Mouse (Mus musculus): Measurements from ENCODE around the gene Pear1. TPM values are rescaled to one million over a fixed set of nuclear protein-coding genes. Genes with fewer than 3 reads are reported as not detected.

Gene Pear1
- polyA plus RNA-seq, 1 experiment from 2014 or later, result 6.9 TPM

DNA sequence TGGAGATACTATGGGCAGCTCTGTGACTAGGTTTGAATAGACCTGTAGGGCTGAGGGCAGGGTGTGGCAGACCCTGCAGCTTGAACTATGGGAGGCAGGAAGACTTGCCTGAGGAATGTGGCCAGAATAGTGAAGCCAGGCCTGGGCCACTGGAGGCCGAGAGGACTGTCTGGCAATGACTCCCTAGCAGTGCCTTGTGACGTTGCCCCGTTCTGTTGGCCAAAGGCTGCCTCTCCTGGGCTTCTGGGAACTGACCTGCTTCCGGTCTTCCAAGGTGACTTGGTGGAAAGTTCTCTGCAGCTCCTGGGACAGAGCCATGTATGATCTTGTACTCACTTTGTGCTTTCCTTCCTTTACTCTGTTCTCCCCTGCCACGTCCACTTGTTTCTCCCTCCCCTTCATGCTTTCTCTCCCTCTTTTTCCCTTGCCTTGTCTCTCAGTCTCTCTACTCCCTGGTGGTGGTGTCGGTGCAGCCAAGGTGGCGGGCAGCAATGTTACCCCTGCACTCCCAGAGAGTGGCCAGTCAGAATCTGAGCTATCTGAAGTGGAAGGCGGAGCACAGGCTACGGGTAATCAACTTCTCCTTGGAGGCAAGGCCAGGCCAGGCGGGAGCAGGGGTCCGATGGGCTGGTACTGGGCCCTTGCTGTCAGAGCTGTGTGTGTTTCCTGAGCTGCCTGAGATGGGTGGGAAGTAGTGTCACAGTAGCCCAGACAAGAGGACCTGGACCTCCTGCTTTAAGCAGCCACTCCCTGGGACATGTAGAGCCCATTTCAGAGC is 89.9 kb downstream of the Pear1 start:
- no peak for ATAC-seq
- Histone ChIP-seq H3K9ac (replicated peaks; ENCODE audit: low read depth, low read length) (no peak overlapping the region), H3K27ac (ENCODE audit: low read length) (no peak overlapping the region), H3K4me2 (ENCODE audit: low read length) (no peak overlapping the region), H3K9me3 (ENCODE audit: control insufficient read depth, low read length) (no peaks in the 10 kb centered on the region), H3K4me3 (replicated peaks; ENCODE audit: low read length) (no peak overlapping the region), H3K4me1 (replicated peaks; ENCODE audit: control insufficient read depth, insufficient read depth, low read length) (no peaks in the 10 kb centered on the region), H3K36me3 (ENCODE audit: control insufficient read depth, insufficient read depth) (peaks cover 43% of the 10 kb centered on the region), H3K27me3 (replicated peaks; ENCODE audit: control insufficient read depth, insufficient read depth, low read length) (no peaks in the 10 kb centered on the region)
- WGBS, result 92% methylated on average over 11 of the region's 11 CpGs

DNA sequence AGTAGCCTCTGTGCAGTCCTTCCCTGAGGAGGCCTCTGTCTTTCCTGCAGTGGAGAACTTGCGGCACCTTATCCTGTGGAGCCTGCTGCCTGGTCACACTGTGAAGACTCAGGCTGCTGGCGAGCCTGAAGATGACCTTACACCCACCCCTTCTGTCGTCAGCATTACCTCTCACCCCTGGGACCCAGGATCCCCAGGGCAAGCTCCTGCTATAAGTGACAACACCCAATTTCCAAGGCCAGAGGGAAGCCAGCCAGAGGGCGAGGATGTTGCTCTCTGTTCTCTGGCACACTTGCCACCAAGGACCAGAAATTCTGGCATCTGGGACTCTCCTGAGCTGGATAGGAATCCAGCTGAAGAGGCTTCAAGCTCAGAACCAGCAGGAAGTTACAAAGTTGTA is 91.0 kb downstream of the Pear1 start:
- Histone ChIP-seq H3K4me3 (replicated peaks; ENCODE audit: low read length) (no peak overlapping the region), H3K4me1 (replicated peaks; ENCODE audit: control insufficient read depth, insufficient read depth, low read length) (no peaks in the 10 kb centered on the region), H3K27me3 (replicated peaks; ENCODE audit: control insufficient read depth, insufficient read depth, low read length) (no peaks in the 10 kb centered on the region), H3K4me2 (ENCODE audit: low read length) (no peak overlapping the region), H3K9ac (replicated peaks; ENCODE audit: low read depth, low read length) (no peak overlapping the region), H3K9me3 (ENCODE audit: control insufficient read depth, low read length) (no peaks in the 10 kb centered on the region), H3K36me3 (ENCODE audit: control insufficient read depth, insufficient read depth) (peaks cover 51% of the 10 kb centered on the region), H3K27ac (ENCODE audit: low read length) (no peak overlapping the region)
- 90% methylated on average over 4 of the region's 4 CpGs for WGBS
- no peak for ATAC-seq

DNA sequence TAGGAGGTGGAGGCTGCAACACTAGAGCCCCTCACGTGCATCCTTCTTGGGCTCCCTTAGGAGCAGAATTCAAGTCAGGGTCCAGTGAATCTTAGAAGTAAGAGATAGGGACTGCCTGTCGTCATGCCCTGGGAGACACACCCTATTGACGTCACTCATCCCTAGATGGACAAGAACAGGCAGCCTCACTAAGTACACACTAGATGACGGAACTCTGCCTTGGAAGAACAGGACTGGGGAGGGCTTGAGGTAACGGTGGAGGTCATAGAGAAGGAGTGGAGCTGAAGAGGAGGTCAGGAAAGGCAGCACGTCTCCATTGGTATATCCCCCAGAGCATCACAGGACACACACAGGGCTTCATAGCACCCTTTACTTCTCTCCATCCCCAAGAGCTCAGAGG is 95.4 kb downstream of the Pear1 start:
- ATAC-seq, result no peak
- no peaks in the 10 kb centered on the region for H3K9me3 ChIP-seq (ENCODE audit: control insufficient read depth, low read length)
- peaks cover 62% of the 10 kb centered on the region for H3K36me3 ChIP-seq (ENCODE audit: control insufficient read depth, insufficient read depth)
- H3K27ac ChIP-seq (ENCODE audit: low read length), result no peak overlapping the region
- 94% methylated on average over 6 of the region's 6 CpGs for WGBS
- no peak overlapping the region for H3K4me2 ChIP-seq (ENCODE audit: low read length)
- H3K4me3 ChIP-seq (replicated peaks; ENCODE audit: low read length), result no peak overlapping the region
- no peaks in the 10 kb centered on the region for H3K4me1 ChIP-seq (replicated peaks; ENCODE audit: control insufficient read depth, insufficient read depth, low read length)
- no peak overlapping the region for H3K9ac ChIP-seq (replicated peaks; ENCODE audit: low read depth, low read length)
- no peaks in the 10 kb centered on the region for H3K27me3 ChIP-seq (replicated peaks; ENCODE audit: control insufficient read depth, insufficient read depth, low read length)

DNA sequence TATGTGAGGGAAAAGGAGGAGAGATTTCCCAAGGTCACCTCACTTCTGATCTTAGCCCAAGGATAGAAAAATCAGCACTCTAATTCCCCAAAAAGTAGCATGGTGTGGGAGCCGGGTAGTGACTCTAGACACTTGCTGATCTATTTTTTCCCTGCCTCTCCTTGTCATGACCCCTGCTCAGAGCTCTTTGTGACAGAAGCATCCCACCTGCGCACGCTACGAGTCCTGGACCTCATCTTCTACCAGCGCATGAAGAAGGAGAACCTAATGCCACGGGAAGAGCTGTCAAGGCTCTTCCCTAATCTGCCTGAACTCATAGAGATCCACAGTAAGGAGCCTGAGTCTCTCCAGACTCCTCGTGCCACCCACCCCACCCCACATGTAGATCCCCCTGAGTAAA is 97.9 kb downstream of the Pear1 start:
- Histone ChIP-seq H3K4me3 (replicated peaks; ENCODE audit: low read length) (no peak overlapping the region), H3K9ac (replicated peaks; ENCODE audit: low read depth, low read length) (no peak overlapping the region), H3K27me3 (replicated peaks; ENCODE audit: control insufficient read depth, insufficient read depth, low read length) (no peaks in the 10 kb centered on the region), H3K4me2 (ENCODE audit: low read length) (no peak overlapping the region), H3K9me3 (ENCODE audit: control insufficient read depth, low read length) (no peaks in the 10 kb centered on the region), H3K27ac (ENCODE audit: low read length) (no peak overlapping the region), H3K36me3 (ENCODE audit: control insufficient read depth, insufficient read depth) (peaks cover 66% of the 10 kb centered on the region), H3K4me1 (replicated peaks; ENCODE audit: control insufficient read depth, insufficient read depth, low read length) (no peaks in the 10 kb centered on the region)
- WGBS, result 97% methylated on average over 7 of the region's 7 CpGs
- ATAC-seq, result no peak

DNA sequence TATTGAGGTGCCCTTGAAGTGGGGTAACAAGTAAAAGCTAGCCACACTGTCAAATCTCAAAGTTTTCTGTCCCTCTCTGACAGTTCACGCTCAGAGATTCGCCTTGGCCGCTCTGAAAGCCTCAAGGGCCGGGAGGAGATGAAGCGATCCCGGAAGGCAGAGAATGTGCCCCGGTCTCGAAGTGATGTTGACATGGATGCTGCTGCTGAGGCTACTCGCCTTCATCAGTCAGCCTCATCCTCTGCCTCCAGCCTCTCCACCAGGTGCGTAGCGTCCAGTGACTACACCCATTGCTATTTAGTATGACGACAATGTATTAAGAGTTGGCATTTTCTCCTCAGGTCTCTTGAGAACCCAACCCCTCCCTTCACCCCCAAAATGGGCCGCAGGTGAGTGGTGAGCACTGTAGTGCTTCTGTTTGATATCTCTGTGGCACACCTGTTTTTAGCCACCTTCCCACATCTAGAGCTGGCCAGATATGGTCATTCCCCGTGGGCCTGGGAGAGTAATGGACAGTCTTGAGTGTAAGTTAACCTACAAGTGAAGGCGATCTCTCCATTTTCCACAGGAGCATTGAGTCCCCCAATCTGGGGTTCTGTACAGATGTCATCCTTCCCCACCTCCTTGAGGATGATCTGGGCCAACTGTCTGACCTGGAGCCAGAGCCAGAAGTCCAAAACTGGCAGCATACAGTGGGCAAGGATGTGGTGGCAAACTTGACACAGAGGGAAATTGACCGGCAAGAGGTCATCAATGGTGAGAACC is 98.5 kb downstream of the Pear1 start:
- Histone ChIP-seq H3K4me2 (ENCODE audit: low read length) (no peak overlapping the region), H3K27me3 (replicated peaks; ENCODE audit: control insufficient read depth, insufficient read depth, low read length) (no peaks in the 10 kb centered on the region), H3K36me3 (ENCODE audit: control insufficient read depth, insufficient read depth) (peaks cover 67% of the 10 kb centered on the region), H3K27ac (ENCODE audit: low read length) (no peak overlapping the region), H3K4me1 (replicated peaks; ENCODE audit: control insufficient read depth, insufficient read depth, low read length) (no peaks in the 10 kb centered on the region), H3K9me3 (ENCODE audit: control insufficient read depth, low read length) (no peaks in the 10 kb centered on the region), H3K9ac (replicated peaks; ENCODE audit: low read depth, low read length) (no peak overlapping the region), H3K4me3 (replicated peaks; ENCODE audit: low read length) (no peak overlapping the region)
- 97% methylated on average over 16 of the region's 16 CpGs for WGBS
- ATAC-seq, result no peak

DNA sequence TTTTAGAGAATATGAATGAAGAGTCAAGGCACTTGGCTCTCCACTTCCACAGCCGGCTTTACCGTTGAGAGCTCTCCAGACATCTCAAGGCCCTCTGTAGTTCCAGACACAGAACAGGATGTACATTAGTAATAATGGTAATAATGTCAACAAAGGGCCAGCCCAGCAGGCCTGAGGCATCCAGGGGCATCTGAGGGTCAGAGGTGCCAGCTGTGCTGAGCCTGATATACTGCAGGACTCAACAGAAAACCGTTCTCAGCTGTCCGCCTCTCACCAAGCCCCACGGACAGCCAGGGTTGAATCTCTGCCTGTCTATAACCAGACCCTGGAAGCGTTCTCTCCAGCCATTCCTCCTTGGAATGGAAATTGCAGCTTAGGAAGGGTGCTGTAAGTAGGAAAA is 99.5 kb downstream of the Pear1 start:
- 93% methylated on average over 6 of the region's 6 CpGs for WGBS
- Histone ChIP-seq H3K27me3 (replicated peaks; ENCODE audit: control insufficient read depth, insufficient read depth, low read length) (no peaks in the 10 kb centered on the region), H3K9me3 (ENCODE audit: control insufficient read depth, low read length) (no peaks in the 10 kb centered on the region), H3K4me2 (ENCODE audit: low read length) (no peak overlapping the region), H3K36me3 (ENCODE audit: control insufficient read depth, insufficient read depth) (peaks cover 63% of the 10 kb centered on the region), H3K9ac (replicated peaks; ENCODE audit: low read depth, low read length) (no peak overlapping the region), H3K4me3 (replicated peaks; ENCODE audit: low read length) (no peak overlapping the region), H3K4me1 (replicated peaks; ENCODE audit: control insufficient read depth, insufficient read depth, low read length) (no peaks in the 10 kb centered on the region), H3K27ac (ENCODE audit: low read length) (no peak overlapping the region)
- no peak for ATAC-seq

DNA sequence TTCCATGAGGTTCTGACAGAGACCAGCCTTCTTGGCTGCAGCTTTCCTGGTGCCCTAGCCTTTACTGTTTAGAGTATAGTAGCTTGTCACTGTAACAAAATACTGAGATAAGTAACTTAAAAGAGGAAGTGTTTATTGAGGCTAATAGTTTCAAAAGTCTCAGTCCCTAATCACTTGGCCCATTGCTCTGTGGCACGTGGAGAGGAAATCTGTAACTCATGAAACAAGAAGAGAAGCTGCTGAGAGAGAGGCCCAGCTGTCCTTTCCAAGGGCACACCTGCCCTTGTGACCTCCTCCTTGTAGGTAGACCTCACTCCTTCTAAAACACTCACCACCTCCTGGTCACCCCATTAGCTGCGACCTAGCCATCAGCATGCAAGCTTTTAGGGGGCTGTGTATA is 105.6 kb downstream of the Pear1 start:
- H3K4me1 ChIP-seq (replicated peaks; ENCODE audit: control insufficient read depth, insufficient read depth, low read length), result no peaks in the 10 kb centered on the region
- no peaks in the 10 kb centered on the region for H3K9me3 ChIP-seq (ENCODE audit: control insufficient read depth, low read length)
- no peak overlapping the region for H3K4me2 ChIP-seq (ENCODE audit: low read length)
- ATAC-seq, result no peak
- 83% methylated on average over 2 of the region's 2 CpGs for WGBS
- no peak overlapping the region for H3K9ac ChIP-seq (replicated peaks; ENCODE audit: low read depth, low read length)
- no peaks in the 10 kb centered on the region for H3K27me3 ChIP-seq (replicated peaks; ENCODE audit: control insufficient read depth, insufficient read depth, low read length)
- H3K4me3 ChIP-seq (replicated peaks; ENCODE audit: low read length), result no peak overlapping the region
- H3K27ac ChIP-seq (ENCODE audit: low read length), result no peak overlapping the region
- peaks cover 45% of the 10 kb centered on the region for H3K36me3 ChIP-seq (ENCODE audit: control insufficient read depth, insufficient read depth)

Other genes with a start within 250 kb of the Pear1 start
- 23.0 and 27.4 TPM in 2 replicates for gene Arhgef11, start 206.7 kb downstream of the Pear1 start, polyA plus RNA-seq (2015; fragmentation: Nextera tagmentation; extraction: Ambion mirVana)
- gene Lrrc71, start 75.7 kb downstream of the Pear1 start, polyA plus RNA-seq (2015; fragmentation: Nextera tagmentation; extraction: Ambion mirVana), result 0.71 and 0.92 TPM in 2 replicates
- gene Ntrk1, start 29.1 kb downstream of the Pear1 start, polyA plus RNA-seq (2015; fragmentation: Nextera tagmentation; extraction: Ambion mirVana), result 1.1 and 2.1 TPM in 2 replicates
- gene Insrr, start 27.4 kb downstream of the Pear1 start, polyA plus RNA-seq (2015; fragmentation: Nextera tagmentation; extraction: Ambion mirVana), result 0.52 and 0.57 TPM in 2 replicates
- not detected in 2 replicates for gene Sh2d2a, start 22.4 kb upstream of the Pear1 start, polyA plus RNA-seq (2015; fragmentation: Nextera tagmentation; extraction: Ambion mirVana)
- 13.8 and 16.4 TPM in 2 replicates for gene Prcc, start 61.3 kb upstream of the Pear1 start, polyA plus RNA-seq (2015; fragmentation: Nextera tagmentation; extraction: Ambion mirVana)
- gene Hdgf, start 82.0 kb upstream of the Pear1 start, polyA plus RNA-seq (2015; fragmentation: Nextera tagmentation; extraction: Ambion mirVana), result 186 and 212 TPM in 2 replicates
- gene Mrpl24, start 95.2 kb upstream of the Pear1 start, polyA plus RNA-seq (2015; fragmentation: Nextera tagmentation; extraction: Ambion mirVana), result 63.4 and 64.3 TPM in 2 replicates
- 43.5 and 49.4 TPM in 2 replicates for gene Isg20l2, start 106.0 kb upstream of the Pear1 start, polyA plus RNA-seq (2015; fragmentation: Nextera tagmentation; extraction: Ambion mirVana)
- gene Rrnad1, start 106.4 kb upstream of the Pear1 start, polyA plus RNA-seq (2015; fragmentation: Nextera tagmentation; extraction: Ambion mirVana), result 18.4 and 23.5 TPM in 2 replicates
- 18.9 and 19.4 TPM in 2 replicates for gene Crabp2, start 124.4 kb upstream of the Pear1 start, polyA plus RNA-seq (2015; fragmentation: Nextera tagmentation; extraction: Ambion mirVana)
- 35.7 and 41.6 TPM in 2 replicates for gene Nes, start 146.8 kb upstream of the Pear1 start, polyA plus RNA-seq (2015; fragmentation: Nextera tagmentation; extraction: Ambion mirVana)
- 34.8 and 43.6 TPM in 2 replicates for gene Bcan, start 175.9 kb upstream of the Pear1 start, polyA plus RNA-seq (2015; fragmentation: Nextera tagmentation; extraction: Ambion mirVana)
- gene Hapln2, start 203.3 kb upstream of the Pear1 start, polyA plus RNA-seq (2015; fragmentation: Nextera tagmentation; extraction: Ambion mirVana), result 0.25 and 0.35 TPM in 2 replicates
- gene Gpatch4, start 218.8 kb upstream of the Pear1 start, polyA plus RNA-seq (2015; fragmentation: Nextera tagmentation; extraction: Ambion mirVana), result 32.5 and 36.3 TPM in 2 replicates
- gene Naxe, start 234.2 kb upstream of the Pear1 start, polyA plus RNA-seq (2015; fragmentation: Nextera tagmentation; extraction: Ambion mirVana), result 164 and 168 TPM in 2 replicates

All from forebrain, embryonic 16.5 days (tissue).